Mouse (Mus musculus): Measurements from ENCODE around the gene Nup93.

- no peak for TF ChIP-seq CTCF (IDR thresholded peaks at IDR 0.05; ENCODE audit: extremely low read depth, insufficient read length, insufficient replicate concordance, low read depth, low read length)
- no peak for TF ChIP-seq POLR2A (IDR thresholded peaks at IDR 0.05; ENCODE audit: low read depth, low read length)
Observed at GRCm38 (mm10) chr8:94304412-94304811, 90.0 kb downstream of the Nup93 start.

Measured in small intestine, adult 2 months (tissue).